Comparison of ENCODE assay signal across 11 mouse cellular contexts in genomic region chr1:56980631-56981275, GRCm38 (mm10). TPM values are rescaled to one million over a fixed set of nuclear protein-coding genes. Genes with fewer than 3 reads are reported as not detected.
A peak's percentile ranks its signal among the peaks of the same experiment; 100 is the strongest.
DNase-seq lines count a peak whose midpoint lies in the region; ATAC-seq and TF ChIP-seq lines count a peak whose summit lies in the region.
"Had no signal": no experiment of that assay in that cellular context is flagged by ENCODE, and none has a peak within 500 bp of the region (broad histone marks: within the 10 kb centered on the region; RNA-seq: fewer than 3 reads in every experiment).

No protein-coding gene starts in this region.

- H3K4me1 ChIP-seq in kidney, postnatal 0 days (replicated peaks; ENCODE audit: insufficient read depth, low read length) = peaks cover 3% of the 10 kb centered on the region; the same call in 1 of the 2 replicates
- H3K4me1 ChIP-seq in hindbrain, embryonic 11.5 days (replicated peaks; ENCODE audit: control insufficient read depth, insufficient read depth, low read length) = 0 out of 2 replicates have a peak, but pooled peaks cover 2% of the 10 kb centered on the region
- H3K4me1 ChIP-seq in neural tube, embryonic 11.5 days (ENCODE audit: control insufficient read depth, insufficient read depth, low read length) = 0 out of 2 replicates have a peak, but pooled peaks cover 7% of the 10 kb centered on the region

- H3K36me3 ChIP-seq in kidney, postnatal 0 days (ENCODE audit: insufficient read depth, low read length) = no peaks in the 10 kb centered on the region
- H3K36me3 ChIP-seq in hindbrain, embryonic 11.5 days (ENCODE audit: control insufficient read depth, insufficient read depth, low read length) = no peaks in the 10 kb centered on the region
- no peaks in the 10 kb centered on the region for H3K36me3 ChIP-seq in neural tube, embryonic 11.5 days (ENCODE audit: control insufficient read depth, insufficient read depth, low read length)

- ATAC-seq in kidney, postnatal 0 days (replicated peaks; ENCODE audit: low FRiP score, low read depth) = no peak
- no peak for ATAC-seq in hindbrain, embryonic 11.5 days (ENCODE audit: low FRiP score)
- ATAC-seq in neural tube, embryonic 11.5 days (ENCODE audit: insufficient read depth, low FRiP score, low TSS enrichment) = no peak
- no peak for ATAC-seq in cerebellum, adult (ENCODE audit: insufficient number of reproducible peaks, low FRiP score, low TSS enrichment)

- H3K4me3 ChIP-seq in kidney, postnatal 0 days (replicated peaks; ENCODE audit: low read depth, low read length) = peak overlapping the region; percentile 13; the same call in 1 of the 2 replicates
- 0 out of 2 replicates have a peak overlapping the region, but pooled peaks have one; percentile 8 for H3K4me3 ChIP-seq in hindbrain, embryonic 11.5 days (ENCODE audit: low read depth, low read length)
- no peak overlapping the region for H3K4me3 ChIP-seq in neural tube, embryonic 11.5 days (ENCODE audit: low read depth, low read length)
- H3K4me3 ChIP-seq: erythroblast, embryonic 14.5 days had no signal

- H3K27ac ChIP-seq in kidney, postnatal 0 days = no peak overlapping the region
- H3K27ac ChIP-seq in hindbrain, embryonic 11.5 days (ENCODE audit: low read depth, low read length) = no peak overlapping the region
- no peak overlapping the region for H3K27ac ChIP-seq in neural tube, embryonic 11.5 days (ENCODE audit: low read depth, low read length)

- WGBS in kidney, postnatal 0 days = under 1% methylated on average over 27 of the region's 27 CpGs
- WGBS in hindbrain, embryonic 11.5 days = 1% methylated on average over 27 of the region's 27 CpGs
- under 1% methylated on average over 27 of the region's 27 CpGs for WGBS in neural tube, embryonic 11.5 days

- no peak for TF ChIP-seq CTCF in kidney, postnatal 0 days (IDR thresholded peaks at IDR 0.05; ENCODE audit: low read depth)

- DNase-seq in kidney, postnatal 0 days (ENCODE audit: low spot score) = no peak
- DNase-seq in kidney, postnatal 14 days = no peak
- peak; percentile 63 for DNase-seq in embryo, embryonic 10.5 days (ENCODE audit: low spot score)
- DNase-seq in hindbrain, embryonic 11.5 days (ENCODE audit: low spot score) = peak; percentile 66
- peak; percentile 49 for DNase-seq in neural tube, embryonic 11.5 days (ENCODE audit: low spot score)
- no peak for DNase-seq in layer of hippocampus, adult 18-20 months (ENCODE audit: low spot score in 2 of 2)
- DNase-seq in kidney, adult 11 months = no peak
- DNase-seq: lung, postnatal 10 days had no signal

- H3K9me3 ChIP-seq in kidney, postnatal 0 days (replicated peaks; ENCODE audit: low read length) = no peaks in the 10 kb centered on the region
- no peaks in the 10 kb centered on the region for H3K9me3 ChIP-seq in hindbrain, embryonic 11.5 days (ENCODE audit: control insufficient read depth, low read length)
- H3K9me3 ChIP-seq in neural tube, embryonic 11.5 days (ENCODE audit: control insufficient read depth, low read length) = no peaks in the 10 kb centered on the region

- H3K27me3 ChIP-seq in kidney, postnatal 0 days (ENCODE audit: insufficient read depth, low read length) = peaks cover 71% of the 10 kb centered on the region
- H3K27me3 ChIP-seq in hindbrain, embryonic 11.5 days (ENCODE audit: control insufficient read depth, insufficient read depth, low read length) = peaks cover 88% of the 10 kb centered on the region
- H3K27me3 ChIP-seq in neural tube, embryonic 11.5 days (ENCODE audit: control insufficient read depth, insufficient read depth, low read length) = peaks cover 96% of the 10 kb centered on the region
- H3K27me3 ChIP-seq: Patski had no signal

- H3K4me2 ChIP-seq in kidney, postnatal 0 days (ENCODE audit: low read length) = peak overlapping the region; percentile 21
- no peak overlapping the region for H3K4me2 ChIP-seq in hindbrain, embryonic 11.5 days (replicated peaks; ENCODE audit: low read depth, low read length)
- no peak overlapping the region for H3K4me2 ChIP-seq in neural tube, embryonic 11.5 days (ENCODE audit: low read depth)

- no peak overlapping the region for H3K9ac ChIP-seq in kidney, postnatal 0 days (ENCODE audit: low read depth, low read length)
- H3K9ac ChIP-seq in hindbrain, embryonic 11.5 days (ENCODE audit: low read depth, low read length) = no peak overlapping the region
- no peak overlapping the region for H3K9ac ChIP-seq in neural tube, embryonic 11.5 days (ENCODE audit: low read length)

RNA-seq across cellular contexts. Expression of gene Satb2, which starts 2.3 kb away (rescaled TPM):
- polyA plus RNA-seq in kidney, postnatal 0 days (2015; fragmentation: Nextera tagmentation; extraction: Ambion mirVana) = 2.2 and 2.8 TPM in 2 replicates
- 1.9 and 2.0 TPM in 2 replicates for polyA plus RNA-seq in hindbrain, embryonic 11.5 days (2014; fragmentation: Nextera tagmentation; extraction: Ambion mirVana)
- 1.5 and 1.8 TPM in 2 replicates for polyA plus RNA-seq in neural tube, embryonic 11.5 days (2014; fragmentation: Nextera tagmentation; extraction: Ambion mirVana)
- 10 to 100 TPM; 16.5 to 18.8 TPM for total RNA-seq in layer of hippocampus, adult 18-20 months (2021)
- polyA plus RNA-seq: erythroblast, embryonic 14.5 days had no signal

Comparison
In these comparisons a context has a peak if more than half of its experiments do, and no peak if none do; other contexts are left out.
1. DNase-seq: peak in embryo, embryonic 10.5 days (single experiment), hindbrain, embryonic 11.5 days (single experiment) and neural tube, embryonic 11.5 days (single experiment); none in kidney, postnatal 0 days (single experiment), kidney, postnatal 14 days (single experiment), layer of hippocampus, adult 18-20 months (0 of 2) and kidney, adult 11 months (single experiment).